Mouse (Mus musculus): Measurements from ENCODE around the gene C5ar2.
A peak's percentile ranks its signal among the peaks of the same experiment; 100 is the strongest.
"Not testable (repeated sequence)": the region's sequence is repeated elsewhere in the genome, so short reads cannot be mapped to it uniquely, and the experiment has no call there.

C5ar2 gene

GRCm38 (mm10) chr7:16244067-16244466, at the start of gene C5ar2:
Gene C5ar2 (minus strand): TSS chr7:16244154.
- DNase-seq, result no peak

DNA sequence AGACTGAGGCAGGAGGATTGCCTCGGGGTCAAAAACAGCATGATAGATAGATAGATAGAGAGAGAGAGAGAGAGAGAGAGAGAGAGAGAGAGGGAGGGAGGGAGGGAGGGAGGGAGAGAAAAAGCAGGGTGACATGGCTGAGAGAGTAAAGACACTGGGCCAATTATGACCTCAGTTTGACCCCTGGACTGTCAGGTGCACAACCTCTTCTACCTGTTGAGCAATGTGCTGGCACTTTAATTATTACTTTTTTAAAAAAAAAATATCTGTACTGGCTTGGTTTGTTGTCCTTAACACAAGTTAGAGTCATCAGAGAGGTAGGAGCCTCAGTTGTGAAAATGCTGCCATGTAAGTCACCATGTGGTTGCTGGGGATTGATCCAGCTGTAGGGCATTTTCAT, 43.8 kb upstream of the C5ar2 start:
- no peak for DNase-seq

- DNase-seq, result no peak
Observed at GRCm38 (mm10) chr7:16287016-16287415, 43.1 kb upstream of the C5ar2 start.

GRCm38 (mm10) chr7:16286026-16286961, 42.3 kb upstream of the C5ar2 start, which contains the start of gene Ccdc9:
Gene Ccdc9 (minus strand): TSS chr7:16286795.
- peak; percentile 100 for DNase-seq

DNA sequence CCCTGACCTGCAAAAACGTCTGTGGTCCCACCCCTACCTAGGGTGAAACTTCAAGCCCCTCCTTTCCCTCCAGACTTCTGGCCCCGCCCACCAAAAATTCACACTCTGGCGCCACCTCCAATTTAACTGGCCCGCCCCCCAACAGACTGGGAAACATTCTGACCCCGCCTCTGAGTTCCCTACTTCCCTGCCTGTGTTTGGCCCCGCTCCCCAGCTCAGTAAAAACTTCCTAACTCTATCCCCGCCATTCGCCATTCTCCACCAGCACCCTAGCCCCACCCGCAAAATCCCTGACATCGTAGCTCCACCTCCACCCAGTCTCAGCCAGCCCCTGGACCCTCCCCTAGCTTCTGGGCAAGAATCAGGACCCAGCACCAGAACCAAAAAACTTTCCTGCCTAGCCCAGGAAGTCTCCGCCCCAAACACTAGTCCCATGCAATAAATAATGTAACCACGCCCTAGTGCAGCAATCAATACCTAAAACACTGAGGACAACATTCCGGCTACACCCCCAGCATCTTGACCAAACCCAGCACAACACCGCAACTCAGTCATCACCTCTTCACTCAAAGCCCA, 41.6 kb upstream of the C5ar2 start:
- peak; percentile 83 for DNase-seq

GRCm38 (mm10) chr7:16284904-16285303, 41.0 kb upstream of the C5ar2 start:
- no peak for DNase-seq

DNA sequence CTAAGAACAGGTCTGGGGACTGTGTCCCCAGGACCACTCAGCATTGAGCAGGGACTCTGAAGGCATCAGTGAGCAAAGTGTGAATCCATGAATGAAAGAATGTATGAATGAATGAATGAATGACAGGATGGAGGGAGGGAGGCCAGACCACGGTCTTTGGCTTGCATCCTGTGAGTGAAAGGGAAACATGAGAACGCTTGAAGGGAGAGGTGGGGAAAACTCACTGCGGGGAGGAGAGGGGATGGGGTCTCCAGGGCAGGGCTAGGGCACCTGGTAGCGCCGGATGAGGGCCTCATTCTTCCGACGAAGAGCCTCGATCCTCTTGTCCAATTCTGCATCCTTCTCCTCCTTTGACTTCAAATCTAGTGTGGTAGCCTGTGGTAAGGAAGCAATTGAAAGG, 40.0 kb upstream of the C5ar2 start:
- no peak for DNase-seq

GRCm38 (mm10) chr7:16282334-16282733, 38.4 kb upstream of the C5ar2 start:
- no peak for DNase-seq

- no peak for DNase-seq
Observed at GRCm38 (mm10) chr7:16280721-16281120, 36.8 kb upstream of the C5ar2 start.

DNA sequence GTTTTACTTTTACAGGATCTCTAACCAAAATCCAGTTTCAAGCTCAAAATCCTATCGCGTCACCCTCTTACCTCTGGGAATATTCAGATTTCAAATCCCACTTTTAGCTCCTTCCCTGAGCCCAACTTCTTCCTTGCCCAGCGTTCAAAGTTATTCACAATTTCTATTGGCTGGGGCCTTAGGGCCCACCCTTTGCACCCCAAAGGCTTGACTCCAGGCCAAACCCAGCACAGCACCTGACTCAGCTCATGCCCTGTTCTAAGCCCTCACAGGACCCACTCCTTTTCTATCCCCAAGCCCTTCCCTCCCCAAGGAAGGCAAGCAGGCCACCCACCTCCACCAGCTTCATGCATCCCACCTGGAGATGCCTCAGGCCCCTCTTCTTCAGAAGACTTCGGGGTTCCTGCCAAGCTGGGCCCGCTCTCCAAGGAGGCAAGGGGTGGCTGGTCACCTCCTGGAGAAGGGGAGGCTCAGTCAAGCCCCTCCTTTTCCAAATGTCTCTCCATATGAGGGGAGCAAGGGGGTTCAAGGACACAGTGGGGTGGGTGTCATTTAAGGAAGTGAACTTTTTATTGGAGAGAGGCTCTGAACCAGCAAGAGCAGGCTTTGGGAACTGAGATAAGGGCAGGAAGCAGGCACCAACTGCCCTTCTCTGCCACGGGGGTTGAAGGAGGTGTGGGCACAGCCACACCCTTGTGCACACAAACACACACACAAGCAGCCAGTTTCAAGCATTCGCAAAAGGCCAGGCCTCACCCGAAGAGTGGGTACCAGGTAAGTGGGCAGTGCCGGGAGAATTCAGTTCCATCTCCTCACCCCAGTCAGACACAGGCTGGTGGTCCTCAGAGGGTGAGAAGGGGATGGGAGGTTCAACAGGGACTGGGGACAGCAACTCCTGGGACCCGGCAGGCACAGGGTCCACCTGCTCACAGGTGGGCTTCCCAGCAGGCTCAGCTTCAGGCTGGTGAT, 31.3 kb upstream of the C5ar2 start:
- DNase-seq, result no peak

- no peak for DNase-seq
Observed at GRCm38 (mm10) chr7:16273766-16274140, 29.8 kb upstream of the C5ar2 start.

DNA sequence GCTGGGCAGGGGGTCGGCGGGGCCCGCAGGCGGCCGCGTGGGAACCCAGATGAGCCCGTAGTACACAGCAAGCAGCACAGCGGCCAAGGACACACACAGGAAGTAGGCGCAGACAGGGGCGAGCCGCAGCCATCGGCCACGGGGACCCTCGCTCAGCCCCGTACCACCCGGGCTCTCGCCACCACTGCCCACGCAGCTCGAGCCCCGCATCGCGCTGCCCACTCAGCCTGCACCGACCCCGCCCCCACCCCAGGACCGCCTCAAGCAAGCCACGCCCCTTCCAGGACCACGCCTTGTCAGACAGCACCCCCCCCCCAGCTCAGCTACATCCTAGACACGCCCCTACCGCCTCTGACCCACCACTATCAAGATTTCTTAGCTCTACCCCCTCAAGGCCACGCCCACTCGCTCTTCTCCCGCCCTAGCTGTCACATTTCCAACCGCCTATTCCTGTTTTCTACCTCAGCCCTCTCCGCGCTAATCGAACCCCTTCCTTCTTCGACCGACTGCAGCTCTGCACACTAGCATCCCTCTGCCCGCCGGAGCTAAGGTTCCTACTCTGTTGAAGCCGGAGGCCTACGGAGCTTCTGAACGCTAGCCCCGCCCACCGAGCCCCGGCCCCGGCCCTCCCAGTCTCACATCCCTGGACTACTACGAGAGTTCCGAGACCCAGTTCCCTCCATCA, 29.3 kb upstream of the C5ar2 start, which contains the start of gene Inafm1:
Gene Inafm1, minus strand, starts transcription at position 537 of the 685 bp plus-strand sequence.
- DNase-seq, result peak; percentile 88

DNA sequence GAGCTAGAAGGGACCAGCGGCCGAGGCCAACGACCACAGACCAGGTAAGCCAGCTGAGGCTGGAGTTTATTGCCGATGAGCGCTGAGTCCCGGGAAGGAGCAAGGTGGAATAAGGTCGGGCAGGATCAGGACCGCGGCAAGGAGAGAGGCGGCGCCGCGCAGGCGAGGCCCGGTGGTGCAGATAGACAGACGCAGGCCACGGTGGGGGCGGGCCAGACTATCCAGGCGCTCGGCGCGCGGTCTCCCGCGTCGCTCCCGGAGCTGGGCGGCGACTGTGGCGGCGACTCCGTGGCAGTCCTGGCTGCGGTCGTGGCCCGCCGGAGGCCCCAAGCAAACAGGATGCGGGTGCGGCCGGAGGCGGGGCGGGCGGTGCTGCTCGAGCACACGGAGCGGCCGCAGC, 28.7 kb upstream of the C5ar2 start:
- DNase-seq, result peak; percentile 69

DNA sequence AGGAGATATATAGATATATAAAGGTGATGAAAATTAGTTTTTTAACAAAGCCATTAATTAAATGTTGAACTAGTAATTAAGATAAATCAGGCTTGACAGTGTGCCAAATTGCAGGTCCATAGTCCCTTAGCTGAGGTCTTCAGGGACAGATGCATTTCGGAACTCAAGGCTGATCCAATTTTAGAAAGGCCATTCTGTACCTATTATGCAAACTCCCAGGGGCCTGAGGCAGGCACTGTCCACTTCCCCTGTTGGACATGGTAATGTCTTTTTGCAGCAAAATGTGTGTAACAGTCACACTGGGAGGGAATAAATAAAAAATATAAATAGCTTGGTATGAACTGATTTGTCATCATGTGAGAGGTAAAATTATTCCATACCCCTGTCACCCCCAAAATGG, 27.2 kb upstream of the C5ar2 start:
- no peak for DNase-seq

GRCm38 (mm10) chr7:16266593-16266992, 22.6 kb upstream of the C5ar2 start:
- DNase-seq, result not testable (repeated sequence)

DNA sequence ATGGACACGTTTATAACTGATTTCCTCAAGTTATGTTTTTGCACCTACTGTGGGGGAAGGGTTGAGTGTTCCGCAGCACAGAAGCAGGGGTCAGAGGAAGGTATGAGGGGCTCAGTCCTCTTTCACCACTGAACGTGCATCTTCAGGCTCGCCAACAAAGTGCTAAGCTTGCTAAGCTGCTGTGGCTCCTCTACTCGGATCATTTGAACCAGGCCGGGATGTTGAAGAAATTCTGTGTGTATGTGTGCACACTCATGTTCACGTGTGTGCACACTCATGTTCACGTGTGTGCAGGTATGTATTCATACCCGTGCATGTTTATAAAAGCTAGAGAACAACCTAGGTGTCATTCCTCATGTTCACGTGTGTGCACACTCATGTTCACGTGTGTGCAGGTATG, 21.9 kb upstream of the C5ar2 start:
- no peak for DNase-seq

DNA sequence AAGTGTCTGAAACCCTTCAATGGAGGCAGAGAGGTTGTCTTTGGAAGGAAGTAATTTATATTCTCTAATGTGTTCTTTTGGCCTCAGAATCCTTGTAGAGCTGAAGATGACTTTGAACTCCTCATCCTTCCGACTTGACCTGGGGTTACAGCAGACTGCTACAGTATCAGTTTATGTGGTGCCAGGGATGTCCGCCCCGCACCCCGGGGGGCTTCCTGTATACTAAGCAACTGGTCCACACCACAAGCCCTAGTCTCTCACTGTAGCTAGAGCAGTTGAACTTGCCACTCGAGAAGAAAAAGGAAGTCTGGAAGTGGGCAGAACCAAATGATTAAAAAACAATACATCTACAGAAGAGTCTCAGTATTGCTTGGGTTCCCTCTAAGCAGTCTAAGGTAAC, 19.9 kb upstream of the C5ar2 start:
- no peak for DNase-seq

DNA sequence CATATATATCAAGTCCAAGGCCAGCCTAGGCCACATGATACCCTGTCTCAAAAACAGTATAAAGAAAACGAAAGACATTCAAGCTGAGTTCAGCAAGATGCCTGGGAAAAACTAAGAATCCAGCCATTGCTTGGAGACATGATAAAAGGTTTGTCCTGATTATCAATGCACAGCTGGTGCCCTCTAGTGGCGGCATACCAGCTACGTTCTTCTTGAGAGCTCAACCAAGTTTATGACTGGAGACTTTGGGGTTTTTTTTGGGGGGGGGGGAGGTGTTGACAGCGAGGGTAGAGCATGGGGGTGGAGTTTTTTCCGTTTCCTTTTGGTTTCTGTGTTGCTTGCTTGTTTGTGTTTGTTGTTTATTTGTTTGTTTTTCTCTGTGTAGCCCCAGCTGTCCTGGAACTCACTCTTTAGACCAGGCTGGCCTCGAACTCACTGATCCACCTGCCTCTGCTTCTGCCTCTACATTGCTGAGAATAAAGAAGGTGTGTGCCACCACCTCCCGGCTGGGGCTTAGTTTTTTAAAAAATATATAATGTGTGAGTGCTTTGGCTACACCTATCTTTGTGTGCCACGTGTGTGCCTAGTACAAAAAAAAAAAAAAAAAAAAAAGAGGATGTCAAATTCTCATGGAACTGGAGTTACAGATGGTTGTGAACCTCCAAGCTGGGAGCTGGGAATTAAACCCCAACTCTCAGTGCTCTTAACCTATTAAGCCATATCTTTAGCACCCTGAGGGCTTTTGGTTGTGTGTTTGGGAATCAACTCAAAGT, 19.2 kb upstream of the C5ar2 start:
- DNase-seq, result peak; percentile 85

DNA sequence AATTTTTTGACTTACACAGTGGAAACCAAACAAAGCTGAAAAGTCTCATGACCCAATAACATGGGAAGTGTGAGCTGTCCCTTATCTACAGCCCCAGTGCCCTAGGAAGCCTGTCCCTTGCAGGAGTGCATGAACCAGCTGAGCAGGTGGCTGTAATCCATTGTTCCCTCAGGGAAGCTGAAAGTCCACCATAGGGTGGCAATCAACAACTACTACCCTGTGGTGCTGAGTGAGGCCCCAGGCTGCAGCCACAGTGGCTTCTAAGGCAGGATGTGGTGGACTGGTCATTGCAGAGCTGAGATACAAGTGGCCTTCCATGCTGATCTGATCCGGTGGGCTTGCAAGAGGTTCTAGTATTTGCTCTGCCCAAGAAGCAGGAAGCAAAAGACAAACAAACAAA, 17.1 kb upstream of the C5ar2 start:
- DNase-seq, result no peak

GRCm38 (mm10) chr7:16259110-16259590, 15.2 kb upstream of the C5ar2 start, which contains the start of gene C5ar1:
Gene C5ar1 (minus strand): TSS chr7:16259540.
- no peak for DNase-seq

- DNase-seq, result no peak
Observed at GRCm38 (mm10) chr7:16257830-16258229, 13.9 kb upstream of the C5ar2 start.

Measured in kidney, adult 18-20 months (tissue).